Mouse (Mus musculus) cerebellum, adult (tissue): ENCODE results near the gene Mia.

Experiments
- ATAC-seq: cut with Nextera tagmentation; 2 replicates; pipeline ENCODE4 v1.9.2; 2017; ENCODE audit warnings: mild to moderate bottlenecking, moderate library complexity, mixed read lengths; ENCODE audit not compliant: insufficient number of reproducible peaks, low FRiP score, low TSS enrichment

Mia gene

GRCm38 (mm10) chr7:27189271-27189931, 8.4 kb upstream of the Mia start:
- ATAC-seq, result no peak

- ATAC-seq, result no peak
Measured at GRCm38 (mm10) chr7:27185986-27186385, 5.0 kb upstream of the Mia start.

GRCm38 (mm10) chr7:27184964-27185363, 4.0 kb upstream of the Mia start:
- ATAC-seq, result no peak

- ATAC-seq, result no peak
Measured at GRCm38 (mm10) chr7:27182498-27182897, 1.5 kb upstream of the Mia start.

GRCm38 (mm10) chr7:27180036-27180435, 921 bp downstream of the Mia start:
- ATAC-seq, result no peak

- ATAC-seq, result no peak
Measured at GRCm38 (mm10) chr7:27179217-27179918, 1.6 kb downstream of the Mia start.

- ATAC-seq, result peak; percentile 97
Measured at GRCm38 (mm10) chr7:27178324-27179216, 2.4 kb downstream of the Mia start, which contains the start of gene Rab4b. Rab4b (minus strand) TSS chr7:27178896.

- 0 out of 2 replicates have a peak, but pooled peaks have one; percentile 7 for ATAC-seq
Measured at GRCm38 (mm10) chr7:27177942-27178323, 3.0 kb downstream of the Mia start.

- ATAC-seq, result no peak
Measured at GRCm38 (mm10) chr7:27174896-27175295, 6.1 kb downstream of the Mia start.

GRCm38 (mm10) chr7:27174496-27174895, 6.5 kb downstream of the Mia start:
- no peak for ATAC-seq

- no peak for ATAC-seq
Measured at GRCm38 (mm10) chr7:27170981-27171380, 10.0 kb downstream of the Mia start.

GRCm38 (mm10) chr7:27168371-27168770, 12.6 kb downstream of the Mia start:
- no peak for ATAC-seq

- ATAC-seq, result no peak
Measured at GRCm38 (mm10) chr7:27167475-27168094, 13.4 kb downstream of the Mia start.

GRCm38 (mm10) chr7:27166614-27167474, 14.1 kb downstream of the Mia start, which contains the start of gene Egln2:
Egln2 (minus strand) TSS chr7:27166802.
- ATAC-seq, result peak; percentile 73; the same call in 1 of the 2 replicates

GRCm38 (mm10) chr7:27166229-27166613, 14.7 kb downstream of the Mia start:
- ATAC-seq, result peak; percentile 24; the same call in 1 of the 2 replicates

GRCm38 (mm10) chr7:27165696-27166095, 15.3 kb downstream of the Mia start:
- ATAC-seq, result no peak

- no peak for ATAC-seq
Measured at GRCm38 (mm10) chr7:27165007-27165655, 15.8 kb downstream of the Mia start.

GRCm38 (mm10) chr7:27164112-27164947, 16.6 kb downstream of the Mia start:
- no peak for ATAC-seq
